Mouse (Mus musculus) frontal cortex, postnatal 10 days (tissue): Measurements from ENCODE around the gene Smpd2.

Experiments used
- DNase-seq, 2 experiments: peaks; one replicate each; pipeline ENCODE4 v3.0.0; 2022; ENCODE audit warnings: low spot score in 2 of 2, mixed read lengths in 1 of 2

Smpd2 gene

GRCm38 (mm10) chr10:41488877-41489276, 1.3 kb downstream of the Smpd2 start:
- DNase-seq, result no peak

GRCm38 (mm10) chr10:41486506-41487170, 3.5 kb downstream of the Smpd2 start:
- DNase-seq, result no peak

DNA sequence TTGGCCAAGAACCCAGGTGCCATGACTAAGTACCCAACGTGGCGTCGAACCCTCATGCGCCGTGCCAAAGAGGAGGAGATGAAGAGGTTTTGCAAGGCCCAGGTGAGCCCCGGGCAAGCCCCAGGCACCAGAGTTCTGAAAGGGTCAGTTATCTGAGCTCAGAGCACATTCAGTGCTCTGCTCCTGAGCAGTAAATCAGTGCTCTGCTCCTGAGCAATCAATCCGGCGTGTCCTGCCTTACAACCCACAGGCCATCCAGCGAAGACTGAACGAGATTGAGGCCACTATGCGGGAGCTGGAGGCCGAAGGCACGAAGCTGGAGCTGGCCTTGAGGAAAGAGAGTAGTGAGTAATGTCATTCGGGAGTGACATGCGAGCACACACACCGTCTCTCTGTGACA, 4.4 kb downstream of the Smpd2 start:
- DNase-seq, result no peak

GRCm38 (mm10) chr10:41482446-41482845, 7.7 kb downstream of the Smpd2 start:
- DNase-seq, result no peak

GRCm38 (mm10) chr10:41480938-41481880, 9.0 kb downstream of the Smpd2 start:
- DNase-seq, result no peak

DNA sequence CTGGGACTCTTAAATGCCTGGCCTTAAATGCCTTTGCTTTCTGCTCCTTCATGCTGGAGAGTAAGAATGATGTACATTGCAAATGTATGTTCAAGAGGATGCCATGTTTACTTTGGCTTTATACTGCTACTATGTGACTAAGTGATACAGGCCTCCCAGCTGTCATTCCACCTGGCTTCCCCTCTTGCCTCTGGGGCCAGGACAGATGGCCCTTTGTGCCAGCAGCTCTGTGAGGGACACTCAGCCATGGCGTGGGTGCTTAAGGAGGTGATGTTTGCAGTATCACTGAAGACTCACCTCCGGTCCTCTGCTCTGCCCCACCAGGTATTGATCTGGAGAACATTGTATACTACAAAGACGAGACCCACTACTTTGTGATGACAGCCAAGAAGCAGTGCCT, 10.2 kb downstream of the Smpd2 start:
- DNase-seq, result no peak

- peak; percentile 66 to 70 for DNase-seq
These were observed 12.6 kb downstream of the Smpd2 start for GRCm38 (mm10) chr10:41477278-41478181.

GRCm38 (mm10) chr10:41477018-41477277, 13.2 kb downstream of the Smpd2 start:
- DNase-seq, result no peak

DNA sequence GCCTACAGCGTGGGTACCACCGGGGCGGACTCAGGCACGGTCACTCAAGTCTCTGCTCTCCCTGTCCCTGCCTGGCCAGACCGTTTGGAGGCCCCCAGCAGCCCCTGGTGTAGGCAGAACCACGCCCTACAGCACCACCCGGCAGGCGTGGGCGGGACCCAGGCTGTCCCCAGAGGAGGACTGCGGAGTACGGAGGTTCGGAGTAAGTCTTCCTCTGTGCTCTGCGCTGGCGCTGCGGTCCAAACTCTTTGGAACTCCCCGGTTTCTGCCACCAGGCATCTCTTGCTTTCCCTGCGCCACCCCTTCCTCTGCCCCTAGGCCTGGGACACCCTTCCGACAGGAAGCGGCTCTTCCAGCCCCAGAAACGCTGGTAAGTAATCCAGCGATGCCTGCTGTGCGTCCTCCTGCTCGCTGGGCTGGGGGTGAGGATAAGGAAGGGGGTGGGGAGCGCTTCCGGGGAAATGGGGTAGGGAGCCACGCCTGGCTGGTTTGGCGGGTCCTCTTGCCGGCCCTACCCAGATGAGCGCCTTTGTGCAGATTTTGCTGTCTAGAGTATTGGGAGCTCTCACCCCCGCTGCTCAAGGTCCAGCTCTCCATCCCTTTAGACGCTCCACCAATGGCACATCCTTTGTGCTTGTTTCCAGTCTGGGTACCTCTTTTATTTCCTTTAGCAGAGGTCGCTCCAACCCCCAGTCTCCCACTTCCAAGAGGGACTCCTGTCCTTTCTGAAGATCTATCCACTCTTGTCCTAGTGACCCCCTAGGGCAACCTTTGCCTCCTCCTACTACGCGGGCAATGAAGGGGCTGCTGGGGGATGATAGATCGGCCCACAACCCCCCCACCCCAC, 13.8 kb downstream of the Smpd2 start, which contains the start of gene Mical1:
Gene Mical1, plus strand, starts transcription at position 144 of the 847 bp plus-strand sequence.
- DNase-seq, result peak; percentile 53 to 54

DNA sequence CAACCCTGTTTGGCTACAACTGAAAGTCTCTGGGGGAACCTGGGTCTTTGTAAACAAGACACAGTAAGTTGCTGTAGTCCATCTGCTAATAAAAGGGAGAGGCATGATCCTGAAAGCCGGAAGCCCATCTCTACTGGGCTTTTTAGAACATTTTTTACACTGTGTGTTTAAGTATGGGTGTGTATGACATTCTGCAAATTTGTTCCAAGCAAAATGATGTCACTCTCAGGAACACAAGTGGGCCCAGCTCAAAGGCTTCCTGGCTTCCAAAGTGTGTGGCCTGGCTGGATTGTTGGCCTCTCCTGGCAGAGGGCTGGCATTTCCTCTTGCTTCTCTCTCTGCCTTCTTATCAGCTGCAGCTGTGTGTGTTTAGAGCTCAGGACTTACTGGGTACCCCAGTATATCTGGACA, 15.2 kb downstream of the Smpd2 start:
- DNase-seq, result no peak

DNA sequence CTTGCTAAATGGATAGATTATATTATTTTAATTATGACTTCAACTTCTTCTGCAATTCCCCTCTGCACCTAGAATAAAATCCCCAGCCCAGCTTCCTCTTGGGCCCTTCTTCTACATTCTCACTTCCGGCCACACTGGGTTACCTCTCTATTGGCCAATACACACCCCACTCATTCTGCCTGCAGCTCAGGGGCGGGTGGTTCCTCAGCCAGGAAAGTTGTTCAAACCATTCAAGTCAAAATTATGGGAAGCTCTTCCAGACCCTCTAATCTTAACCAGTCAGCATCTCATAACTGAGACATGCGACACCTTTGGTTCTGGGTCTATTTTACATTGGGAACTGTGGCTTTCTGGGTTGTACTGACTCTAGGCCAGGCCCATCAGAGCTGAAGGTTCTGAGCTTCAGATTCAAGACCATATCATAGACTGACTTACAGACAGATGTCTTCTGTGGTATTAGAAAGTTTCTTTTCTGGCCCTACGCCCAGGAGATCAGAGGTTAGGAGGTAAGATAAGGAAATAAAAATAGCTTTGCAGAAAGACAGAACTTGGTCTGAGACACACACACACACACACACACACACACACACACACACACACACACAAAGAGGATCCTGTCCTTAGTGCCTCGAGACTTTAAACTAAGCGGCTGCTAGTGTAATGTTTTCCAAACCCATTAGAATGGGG, 16.2 kb downstream of the Smpd2 start:
- DNase-seq, result no peak

DNA sequence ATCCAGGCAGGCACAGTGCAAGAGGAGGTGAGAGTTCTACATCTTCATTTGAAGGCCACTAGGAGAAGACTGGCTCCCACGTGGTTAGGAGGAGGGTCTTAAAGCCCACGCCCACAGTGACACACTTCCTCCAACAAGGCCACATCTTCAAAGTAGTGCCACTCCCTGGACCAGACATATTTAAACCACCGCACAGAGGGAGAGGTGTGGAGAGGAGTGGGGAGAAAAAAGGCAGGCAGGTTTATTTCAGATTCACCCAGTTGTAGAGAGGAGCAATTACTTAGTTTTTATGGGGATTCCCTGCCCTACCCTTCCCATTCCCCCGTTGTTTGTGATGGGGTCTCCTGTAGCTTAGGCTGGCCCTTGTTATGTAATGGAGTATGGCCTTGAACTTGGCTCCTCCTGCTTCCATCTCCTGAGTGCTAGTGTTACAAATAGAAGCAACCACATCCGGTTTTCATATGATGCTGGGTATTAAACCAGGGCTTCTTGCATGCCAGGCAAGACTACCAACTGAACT, 17.1 kb downstream of the Smpd2 start:
- no peak for DNase-seq

DNA sequence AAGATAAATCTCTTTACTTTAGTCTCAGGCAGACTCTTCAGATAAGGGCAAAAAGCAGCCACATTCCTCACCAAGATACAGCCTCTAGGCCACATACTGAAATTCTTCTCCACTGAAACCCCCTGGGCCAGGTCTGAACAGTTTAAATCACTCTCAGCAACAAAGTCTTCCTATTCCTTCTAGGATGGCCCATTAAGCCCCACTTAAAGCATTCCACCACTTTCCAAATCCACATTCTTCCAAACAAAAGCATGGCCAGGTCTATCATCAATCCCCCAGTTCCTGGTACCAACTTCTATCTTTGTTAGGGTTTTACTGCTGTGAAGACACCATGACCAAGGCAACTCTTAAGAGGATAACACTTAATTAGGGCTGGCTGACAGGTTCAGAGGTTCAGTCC, 17.6 kb downstream of the Smpd2 start:
- DNase-seq, result no peak

- DNase-seq, result no peak
These were observed 19.5 kb downstream of the Smpd2 start for GRCm38 (mm10) chr10:41470693-41471092.

DNA sequence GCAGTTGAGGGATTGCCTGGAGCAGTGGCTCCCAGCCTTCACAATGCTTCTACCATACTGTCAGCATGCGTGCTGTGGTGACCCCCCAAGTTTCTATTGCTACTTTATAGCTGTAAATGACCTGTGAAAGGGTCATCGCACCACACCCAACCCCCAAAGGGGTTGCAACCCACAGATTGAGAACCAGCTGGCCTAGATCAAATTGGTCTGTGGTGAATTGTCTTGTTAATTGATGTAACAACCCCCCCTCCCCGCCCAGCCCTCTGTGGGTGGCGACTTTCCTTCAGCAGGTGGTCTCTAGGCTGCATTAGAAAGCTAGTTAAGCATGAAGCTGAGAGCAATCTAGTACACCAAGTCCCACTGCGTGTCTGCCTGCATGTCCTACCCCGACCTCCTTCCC, 22.8 kb downstream of the Smpd2 start:
- DNase-seq, result no peak

DNA sequence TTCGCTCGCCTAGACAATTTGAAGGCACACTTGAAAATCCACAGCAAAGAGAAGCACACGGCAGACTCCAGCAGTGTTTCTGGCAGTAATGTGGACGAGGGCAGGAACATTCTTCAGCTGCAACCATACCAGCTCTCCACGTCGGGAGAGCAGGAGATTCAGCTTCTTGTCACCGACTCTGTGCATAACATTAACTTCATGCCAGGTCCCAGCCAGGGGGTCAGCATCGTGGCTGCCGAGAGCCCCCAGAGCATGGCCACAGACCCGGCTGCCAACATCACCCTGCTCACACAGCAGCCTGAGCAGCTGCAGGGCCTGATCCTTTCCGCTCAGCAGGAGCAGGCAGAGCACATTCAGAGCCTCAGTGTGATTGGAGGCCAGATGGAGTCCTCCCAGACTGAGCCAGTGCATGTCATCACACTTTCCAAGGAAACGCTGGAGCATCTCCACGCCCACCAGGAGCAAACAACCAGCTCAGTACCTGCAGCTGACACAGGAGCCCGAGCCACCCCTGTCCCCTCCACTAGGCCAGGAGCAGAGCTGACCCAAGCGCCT, 25.7 kb downstream of the Smpd2 start:
- no peak for DNase-seq

DNA sequence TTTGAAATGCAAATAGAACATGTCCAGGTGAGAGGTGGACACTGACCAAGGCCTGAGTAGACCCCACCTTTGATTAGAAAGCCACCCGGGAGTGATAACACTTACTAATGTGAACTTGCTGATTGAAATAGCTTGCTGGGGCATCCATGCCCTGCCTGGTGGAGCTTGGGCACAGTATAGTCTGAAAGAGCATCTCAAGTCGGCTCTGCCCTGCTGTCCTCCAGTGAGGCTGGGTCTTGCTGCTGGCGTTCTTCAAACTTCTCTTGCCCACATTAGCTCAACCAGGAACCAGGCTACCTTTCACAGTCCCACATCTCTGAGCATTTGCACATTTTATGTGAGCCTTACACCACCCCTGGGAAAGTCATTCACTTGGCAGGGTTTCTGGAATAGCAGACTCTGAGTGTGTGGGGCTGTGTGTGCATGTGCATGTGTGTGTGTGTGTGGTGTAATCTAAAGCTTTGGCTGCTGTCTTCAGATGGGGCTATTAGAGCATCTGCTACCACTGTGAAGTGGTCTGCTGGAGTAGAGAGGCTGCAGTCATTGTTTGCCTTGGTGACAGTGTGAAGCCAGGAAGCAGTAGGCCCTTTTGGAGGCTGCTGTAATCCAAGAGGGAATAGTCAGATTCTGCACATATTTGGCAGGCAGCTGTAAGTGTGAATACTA, 29.0 kb downstream of the Smpd2 start:
- no peak for DNase-seq

DNA sequence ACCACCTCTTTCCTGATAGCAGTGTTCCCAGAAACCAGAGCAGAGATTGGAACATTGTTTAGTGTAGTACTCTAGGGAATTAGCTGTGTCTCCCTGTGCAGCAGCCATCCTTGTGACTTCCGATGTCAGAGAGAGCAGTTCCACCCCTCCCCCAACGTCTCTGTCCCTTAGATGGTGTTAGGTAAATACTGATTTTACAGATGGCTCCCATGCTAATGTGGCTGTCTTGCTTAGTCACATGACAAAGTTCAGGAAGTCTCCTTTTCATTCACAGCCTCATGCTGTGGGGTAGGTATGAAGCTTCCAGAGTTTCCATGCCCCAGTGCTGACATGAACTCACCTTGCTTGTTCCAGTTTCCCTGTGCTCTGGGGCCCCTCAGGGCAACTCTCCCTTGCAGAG, 29.7 kb downstream of the Smpd2 start:
- no peak for DNase-seq

GRCm38 (mm10) chr10:41459990-41460389, 30.2 kb downstream of the Smpd2 start:
- no peak for DNase-seq

DNA sequence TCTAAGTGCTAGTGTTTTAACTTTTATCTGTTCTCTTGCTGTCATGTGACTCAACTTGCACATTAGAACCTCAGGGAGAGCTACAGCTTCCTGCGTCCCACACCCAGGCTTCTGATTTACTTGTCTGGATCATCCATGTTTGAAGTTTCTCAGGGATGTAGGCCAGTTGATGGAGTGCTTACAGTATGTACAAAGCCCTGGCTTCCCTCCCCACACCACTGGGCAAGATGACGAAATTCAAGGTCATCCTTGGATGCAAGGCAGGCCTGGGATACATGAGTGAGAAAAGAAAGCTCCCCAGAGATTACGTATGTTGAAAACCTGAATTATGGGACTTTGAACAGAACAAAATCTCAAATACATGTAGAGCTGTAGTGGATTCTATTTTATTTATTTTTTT, 37.4 kb downstream of the Smpd2 start:
- DNase-seq, result no peak
